In the genomic region with DNA sequence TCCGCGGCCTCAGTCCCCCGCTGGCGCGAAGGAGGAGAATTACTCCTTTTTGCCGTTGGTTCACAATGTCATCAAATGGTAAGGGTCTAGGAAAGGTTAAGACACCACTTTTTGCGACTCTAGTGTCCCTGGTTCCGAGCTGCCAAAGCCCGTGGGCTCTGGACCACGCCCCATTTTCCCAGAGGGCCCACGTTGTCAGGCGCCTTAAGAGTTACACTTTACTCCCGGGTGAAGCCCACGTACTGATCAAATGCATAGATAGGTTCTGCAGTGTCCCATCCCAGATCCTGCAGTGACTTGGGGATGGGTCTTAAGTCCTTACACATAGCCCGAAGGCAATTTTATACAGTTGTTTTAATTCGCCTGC, we compare ENCODE assay signal across 9 mouse cellular contexts. TPM values are rescaled to one million over a fixed set of nuclear protein-coding genes. Genes with fewer than 3 reads are reported as not detected.
A peak's percentile ranks its signal among the peaks of the same experiment; 100 is the strongest.
DNase-seq lines count a peak whose midpoint lies in the region; ATAC-seq and TF ChIP-seq lines count a peak whose summit lies in the region.
"Had no signal": no experiment of that assay in that cellular context is flagged by ENCODE, and none has a peak within 500 bp of the region (broad histone marks: within the 10 kb centered on the region; RNA-seq: fewer than 3 reads in every experiment).

No protein-coding gene starts in this region.

- peak overlapping the region; percentile 91 for H3K27ac ChIP-seq in gastrocnemius, adult 2 months
- peak overlapping the region; percentile 77 for H3K27ac ChIP-seq in embryonic facial prominence, embryonic 14.5 days (replicated peaks; ENCODE audit: low read depth, low read length)
- 0 out of 2 replicates have a peak overlapping the region, but pooled peaks have one; percentile 33 for H3K27ac ChIP-seq in limb, embryonic 13.5 days
- no peak overlapping the region for H3K27ac ChIP-seq in neural tube, embryonic 12.5 days

- TF ChIP-seq CTCF in gastrocnemius, adult 2 months (IDR thresholded peaks at IDR 0.05): no peak
- TF ChIP-seq CTCF in C2C12 (IDR thresholded peaks at IDR 0.05; ENCODE audit: control insufficient read depth, insufficient read depth, insufficient read length): no peak

- peaks cover 9% of the 10 kb centered on the region for H3K4me1 ChIP-seq in embryonic facial prominence, embryonic 14.5 days (ENCODE audit: control insufficient read depth, insufficient read depth, low read length)
- H3K4me1 ChIP-seq in limb, embryonic 13.5 days: peaks cover 17% of the 10 kb centered on the region
- peaks cover 10% of the 10 kb centered on the region for H3K4me1 ChIP-seq in neural tube, embryonic 12.5 days

- no peak; the same call in 1 of the 2 replicates for ATAC-seq in embryonic facial prominence, embryonic 14.5 days (ENCODE audit: low read depth)
- 0 out of 2 replicates have a peak, but pooled peaks have one; percentile 30 for ATAC-seq in limb, embryonic 13.5 days (ENCODE audit: low FRiP score, low read depth)
- ATAC-seq in neural tube, embryonic 12.5 days (ENCODE audit: low FRiP score, low read depth): peak; percentile 56

- peak overlapping the region; percentile 84 for H3ac ChIP-seq in C2C12 (ENCODE audit: control insufficient read depth, insufficient read length, low read depth)

- peak overlapping the region; percentile 99 for H3K9ac ChIP-seq in embryonic facial prominence, embryonic 14.5 days (ENCODE audit: low read depth, low read length)
- H3K9ac ChIP-seq in limb, embryonic 13.5 days: peak overlapping the region; percentile 98
- peak overlapping the region; percentile 95 for H3K9ac ChIP-seq in neural tube, embryonic 12.5 days

- H3K4me2 ChIP-seq in embryonic facial prominence, embryonic 14.5 days (ENCODE audit: low read depth, low read length): peak overlapping the region; percentile 77
- H3K4me2 ChIP-seq in limb, embryonic 13.5 days (replicated peaks): peak overlapping the region; percentile 86
- peak overlapping the region; percentile 84 for H3K4me2 ChIP-seq in neural tube, embryonic 12.5 days (replicated peaks)

- no peaks in the 10 kb centered on the region for H3K36me3 ChIP-seq in C2C12 (ENCODE audit: control insufficient read depth, insufficient read depth)
- H3K36me3 ChIP-seq in embryonic facial prominence, embryonic 14.5 days (ENCODE audit: control insufficient read depth, insufficient read depth, low read length): no peaks in the 10 kb centered on the region
- 0 out of 2 replicates have a peak, but pooled peaks cover 6% of the 10 kb centered on the region for H3K36me3 ChIP-seq in limb, embryonic 13.5 days
- no peaks in the 10 kb centered on the region for H3K36me3 ChIP-seq in neural tube, embryonic 12.5 days

- H3K27me3 ChIP-seq in C2C12 (ENCODE audit: control insufficient read depth, insufficient read depth, insufficient read length): peaks cover 3% of the 10 kb centered on the region
- H3K27me3 ChIP-seq in embryonic facial prominence, embryonic 14.5 days (replicated peaks; ENCODE audit: control insufficient read depth, insufficient read depth, low read length): no peaks in the 10 kb centered on the region
- H3K27me3 ChIP-seq in limb, embryonic 13.5 days: no peaks in the 10 kb centered on the region
- no peaks in the 10 kb centered on the region for H3K27me3 ChIP-seq in neural tube, embryonic 12.5 days (replicated peaks)
- H3K27me3 ChIP-seq: Patski had no signal

- peak overlapping the region; percentile 91 for H3K4me3 ChIP-seq in gastrocnemius, adult 2 months
- H3K4me3 ChIP-seq in C2C12 (ENCODE audit: insufficient read depth, poor library complexity, severe bottlenecking): peak overlapping the region; percentile 95
- peak overlapping the region; percentile 96 for H3K4me3 ChIP-seq in embryonic facial prominence, embryonic 14.5 days (ENCODE audit: low read depth, low read length)
- peak overlapping the region; percentile 98 for H3K4me3 ChIP-seq in limb, embryonic 13.5 days
- H3K4me3 ChIP-seq in neural tube, embryonic 12.5 days: peak overlapping the region; percentile 96

- WGBS in embryonic facial prominence, embryonic 14.5 days: 5% methylated on average over 15 of the region's 16 CpGs
- 3% methylated on average over 16 of the region's 16 CpGs for WGBS in limb, embryonic 13.5 days
- WGBS in neural tube, embryonic 12.5 days: 3% methylated on average over 16 of the region's 16 CpGs

- H3K9me3 ChIP-seq in embryonic facial prominence, embryonic 14.5 days (ENCODE audit: control insufficient read depth, low read length): no peaks in the 10 kb centered on the region
- H3K9me3 ChIP-seq in limb, embryonic 13.5 days: no peaks in the 10 kb centered on the region
- no peaks in the 10 kb centered on the region for H3K9me3 ChIP-seq in neural tube, embryonic 12.5 days

- peaks cover 53% of the 10 kb centered on the region for H3K79me2 ChIP-seq in C2C12 (ENCODE audit: control insufficient read depth, insufficient read depth)

- DNase-seq in gastrocnemius, adult 2 months: no peak
- DNase-seq in gastrocnemius, postnatal 4 days (ENCODE audit: low spot score in 2 of 2): no peak
- peak; percentile 13 for DNase-seq in embryonic facial prominence, embryonic 14.5 days (ENCODE audit: low spot score)
- no peak for DNase-seq in right cerebral cortex, postnatal 25 days
- no peak for DNase-seq in B cell, adult 2 months

- intact Hi-C loops in gastrocnemius, adult 2 months (cut with DNase I): loop anchor here (5.0 kb wide), 1 partner anchor 46 kb away; no protein-coding TSS in a partner anchor

- H3K79me3 ChIP-seq in C2C12 (ENCODE audit: low read depth): peaks cover 30% of the 10 kb centered on the region

TF ChIP-seq in C2C12, 6 proteins besides CTCF, POLR2A, EP300 and RAD21:
- TF ChIP-seq FOSL1 (IDR thresholded peaks at IDR 0.05; ENCODE audit: insufficient read depth, low read length, poor library complexity, severe bottlenecking): no peak
- no peak for TF ChIP-seq MYOG (IDR thresholded peaks at IDR 0.05; ENCODE audit: control insufficient read depth, extremely low read depth, insufficient read length)
- TF ChIP-seq MYOD1 (IDR thresholded peaks at IDR 0.05; ENCODE audit: control insufficient read depth, insufficient read length, low read depth): no peak

RNA-seq across cellular contexts. Expression of a gene that starts 0.4 kb away (rescaled TPM):
- 10 to 100 TPM; 17.3 to 18.3 TPM for total RNA-seq in gastrocnemius, adult 2 months (2021)
- total RNA-seq in gastrocnemius, postnatal 4 days (2021): 10 to 100 TPM; 20.1 to 21.9 TPM
- 38.9 TPM for polyA plus RNA-seq in C2C12 (2012; fragmentation: generic; extraction: Trizol)
- 33.3 and 37.8 TPM in 2 replicates for polyA plus RNA-seq in embryonic facial prominence, embryonic 14.5 days (2014; fragmentation: Nextera tagmentation; extraction: Ambion mirVana)
- polyA plus RNA-seq in limb, embryonic 13.5 days (2015; fragmentation: Nextera tagmentation; extraction: Ambion mirVana): 38.0 and 39.1 TPM in 2 replicates
- polyA plus RNA-seq in neural tube, embryonic 12.5 days (2016; fragmentation: Nextera tagmentation; extraction: Ambion mirVana): 39.9 and 40.7 TPM in 2 replicates

RNA-seq across cellular contexts. Expression of a gene that starts 16.4 kb away (rescaled TPM):
- 1 to 10 TPM in 1 of 2 experiments, under 1 TPM in 1; 0.74 to 6.3 TPM for total RNA-seq in gastrocnemius, adult 2 months (2021)
- total RNA-seq in gastrocnemius, postnatal 4 days (2021): 1 to 10 TPM; 2.2 to 3.4 TPM
- polyA plus RNA-seq in C2C12 (2012; fragmentation: generic; extraction: Trizol): 0.16 TPM
- 1.6 and 2.2 TPM in 2 replicates for polyA plus RNA-seq in embryonic facial prominence, embryonic 14.5 days (2014; fragmentation: Nextera tagmentation; extraction: Ambion mirVana)
- 1.9 and 2.2 TPM in 2 replicates for polyA plus RNA-seq in limb, embryonic 13.5 days (2015; fragmentation: Nextera tagmentation; extraction: Ambion mirVana)
- polyA plus RNA-seq in neural tube, embryonic 12.5 days (2016; fragmentation: Nextera tagmentation; extraction: Ambion mirVana): 1.2 and 1.3 TPM in 2 replicates
